ENCODE assay signal across 11 mouse cellular contexts in genomic region chr10:59863620-59864019, GRCm38 (mm10). TPM values are rescaled to one million over a fixed set of nuclear protein-coding genes. Genes with fewer than 3 reads are reported as not detected.
DNase-seq lines count a peak whose midpoint lies in the region; ATAC-seq and TF ChIP-seq lines count a peak whose summit lies in the region.
"Had no signal": no experiment of that assay in that cellular context is flagged by ENCODE, and none has a peak within 500 bp of the region (broad histone marks: within the 10 kb centered on the region; RNA-seq: fewer than 3 reads in every experiment).

No protein-coding gene starts in this region.

- no peaks in the 10 kb centered on the region for H3K27me3 ChIP-seq in kidney, postnatal 0 days (ENCODE audit: insufficient read depth, low read length)
- no peaks in the 10 kb centered on the region for H3K27me3 ChIP-seq in midbrain, embryonic 10.5 days (ENCODE audit: low read depth, poor library complexity, severe bottlenecking)
- H3K27me3 ChIP-seq in midbrain, embryonic 15.5 days (replicated peaks) = no peaks in the 10 kb centered on the region
- no peaks in the 10 kb centered on the region for H3K27me3 ChIP-seq in forebrain, embryonic 16.5 days (replicated peaks; ENCODE audit: control insufficient read depth, insufficient read depth, low read length)
- no peaks in the 10 kb centered on the region for H3K27me3 ChIP-seq in neural tube, embryonic 13.5 days
- H3K27me3 ChIP-seq: hindbrain, embryonic 15.5 days had no signal

- H3K36me3 ChIP-seq in kidney, postnatal 0 days (ENCODE audit: insufficient read depth, low read length) = no peaks in the 10 kb centered on the region
- H3K36me3 ChIP-seq in midbrain, embryonic 10.5 days = peaks cover 4% of the 10 kb centered on the region; the same call in 1 of the 2 replicates
- H3K36me3 ChIP-seq in midbrain, embryonic 15.5 days (replicated peaks) = no peaks in the 10 kb centered on the region
- H3K36me3 ChIP-seq in forebrain, embryonic 16.5 days (ENCODE audit: control insufficient read depth, insufficient read depth) = no peaks in the 10 kb centered on the region
- H3K36me3 ChIP-seq in neural tube, embryonic 13.5 days = no peaks in the 10 kb centered on the region
- H3K36me3 ChIP-seq: hindbrain, embryonic 15.5 days; midbrain, embryonic 12.5 days had no signal

- peak; percentile 18 for DNase-seq in kidney, postnatal 0 days (ENCODE audit: low spot score)
- no peak for DNase-seq in kidney, adult 11 months
- DNase-seq in midbrain, embryonic 10.5 days (ENCODE audit: low spot score) = no peak
- no peak for DNase-seq in right cerebral cortex, postnatal 25 days
- DNase-seq: lung, adult 2 months had no signal

- no peak overlapping the region for H3K4me2 ChIP-seq in kidney, postnatal 0 days (ENCODE audit: low read length)
- no peak overlapping the region for H3K4me2 ChIP-seq in midbrain, embryonic 15.5 days
- H3K4me2 ChIP-seq in forebrain, embryonic 16.5 days (ENCODE audit: low read length) = no peak overlapping the region
- no peak overlapping the region for H3K4me2 ChIP-seq in neural tube, embryonic 13.5 days
- H3K4me2 ChIP-seq: heart, embryonic 11.5 days; hindbrain, embryonic 15.5 days; midbrain, embryonic 12.5 days had no signal

- no peak overlapping the region for H3K27ac ChIP-seq in kidney, postnatal 0 days
- peak overlapping the region; percentile 53; the same call in 1 of the 2 replicates for H3K27ac ChIP-seq in midbrain, embryonic 10.5 days (replicated peaks)
- no peak overlapping the region for H3K27ac ChIP-seq in midbrain, embryonic 15.5 days
- 0 out of 2 replicates have a peak overlapping the region, but pooled peaks have one; percentile 13 for H3K27ac ChIP-seq in forebrain, embryonic 16.5 days (ENCODE audit: low read length)
- H3K27ac ChIP-seq in neural tube, embryonic 13.5 days (replicated peaks) = no peak overlapping the region
- H3K27ac ChIP-seq: hindbrain, embryonic 15.5 days; midbrain, embryonic 12.5 days had no signal

- peak; percentile 24; the same call in 1 of the 2 replicates for TF ChIP-seq CTCF in kidney, postnatal 0 days (IDR thresholded peaks at IDR 0.05; ENCODE audit: low read depth)

- 33% methylated on average over 4 of the region's 4 CpGs for WGBS in kidney, postnatal 0 days
- 61% methylated on average over 4 of the region's 4 CpGs for WGBS in midbrain, embryonic 10.5 days
- 50% methylated on average over 4 of the region's 4 CpGs for WGBS in midbrain, embryonic 15.5 days
- 55% methylated on average over 4 of the region's 4 CpGs for WGBS in forebrain, embryonic 16.5 days
- WGBS in neural tube, embryonic 13.5 days = 24% methylated on average over 4 of the region's 4 CpGs

- H3K9me3 ChIP-seq in kidney, postnatal 0 days (replicated peaks; ENCODE audit: low read length) = no peaks in the 10 kb centered on the region
- H3K9me3 ChIP-seq in midbrain, embryonic 10.5 days (replicated peaks) = no peaks in the 10 kb centered on the region
- no peaks in the 10 kb centered on the region for H3K9me3 ChIP-seq in midbrain, embryonic 15.5 days
- H3K9me3 ChIP-seq in forebrain, embryonic 16.5 days (ENCODE audit: control insufficient read depth, low read length) = no peaks in the 10 kb centered on the region
- H3K9me3 ChIP-seq in neural tube, embryonic 13.5 days = no peaks in the 10 kb centered on the region
- H3K9me3 ChIP-seq: hindbrain, embryonic 15.5 days; midbrain, embryonic 12.5 days had no signal

- ATAC-seq in kidney, postnatal 0 days (replicated peaks; ENCODE audit: low FRiP score, low read depth) = no peak
- ATAC-seq in midbrain, embryonic 15.5 days (replicated peaks) = no peak
- 0 out of 2 replicates have a peak, but pooled peaks have one; percentile 8 for ATAC-seq in forebrain, embryonic 16.5 days
- no peak for ATAC-seq in neural tube, embryonic 13.5 days (ENCODE audit: low read depth)

- 0 out of 2 replicates have a peak, but pooled peaks cover 6% of the 10 kb centered on the region for H3K4me1 ChIP-seq in kidney, postnatal 0 days (replicated peaks; ENCODE audit: insufficient read depth, low read length)
- peaks cover 34% of the 10 kb centered on the region for H3K4me1 ChIP-seq in midbrain, embryonic 10.5 days
- peaks cover 17% of the 10 kb centered on the region; the same call in 1 of the 2 replicates for H3K4me1 ChIP-seq in midbrain, embryonic 15.5 days
- H3K4me1 ChIP-seq in forebrain, embryonic 16.5 days (replicated peaks; ENCODE audit: control insufficient read depth, insufficient read depth, low read length) = peaks cover 12% of the 10 kb centered on the region; the same call in 1 of the 2 replicates
- H3K4me1 ChIP-seq in neural tube, embryonic 13.5 days (replicated peaks) = peaks cover 29% of the 10 kb centered on the region

- H3K4me3 ChIP-seq in kidney, postnatal 0 days (replicated peaks; ENCODE audit: low read depth, low read length) = no peak overlapping the region
- H3K4me3 ChIP-seq in midbrain, embryonic 10.5 days = no peak overlapping the region
- H3K4me3 ChIP-seq in midbrain, embryonic 15.5 days = no peak overlapping the region
- H3K4me3 ChIP-seq in forebrain, embryonic 16.5 days (replicated peaks; ENCODE audit: low read length) = no peak overlapping the region
- no peak overlapping the region for H3K4me3 ChIP-seq in neural tube, embryonic 13.5 days
- H3K4me3 ChIP-seq: hindbrain, embryonic 15.5 days; midbrain, embryonic 12.5 days had no signal

- H3K9ac ChIP-seq in kidney, postnatal 0 days (ENCODE audit: low read depth, low read length) = no peak overlapping the region
- H3K9ac ChIP-seq in midbrain, embryonic 15.5 days = no peak overlapping the region
- H3K9ac ChIP-seq in forebrain, embryonic 16.5 days (replicated peaks; ENCODE audit: low read depth, low read length) = no peak overlapping the region
- peak overlapping the region; percentile 45 for H3K9ac ChIP-seq in neural tube, embryonic 13.5 days
- H3K9ac ChIP-seq: hindbrain, embryonic 15.5 days; midbrain, embryonic 12.5 days had no signal

RNA-seq across cellular contexts. Expression of gene Dnajb12, which starts 15.7 kb away (rescaled TPM):
- polyA plus RNA-seq in kidney, postnatal 0 days (2015; fragmentation: Nextera tagmentation; extraction: Ambion mirVana) = 27.9 and 30.2 TPM in 2 replicates
- 27.3 and 27.6 TPM in 2 replicates for polyA plus RNA-seq in midbrain, embryonic 10.5 days (2016; fragmentation: Nextera tagmentation; extraction: Ambion mirVana)
- polyA plus RNA-seq in midbrain, embryonic 15.5 days (2015; fragmentation: Nextera tagmentation; extraction: Ambion mirVana) = 18.0 TPM in 2 replicates
- polyA plus RNA-seq in forebrain, embryonic 16.5 days (2015; fragmentation: Nextera tagmentation; extraction: Ambion mirVana) = 18.5 and 21.2 TPM in 2 replicates
- 20.4 and 21.2 TPM in 2 replicates for polyA plus RNA-seq in neural tube, embryonic 13.5 days (2015; fragmentation: Nextera tagmentation; extraction: Ambion mirVana)

Comparison
In these comparisons a context has a peak if more than half of its experiments do, and no peak if none do; other contexts are left out.
1. H3K27ac ChIP-seq: peak in midbrain, embryonic 10.5 days (single experiment) and forebrain, embryonic 16.5 days (single experiment); none in kidney, postnatal 0 days (single experiment), midbrain, embryonic 15.5 days (single experiment) and neural tube, embryonic 13.5 days (single experiment).